Mouse (Mus musculus) heart, postnatal 10 days (tissue): ENCODE results near the gene Pbld2. TPM values are rescaled to one million over a fixed set of nuclear protein-coding genes. Genes with fewer than 3 reads are reported as not detected.
A peak's percentile ranks its signal among the peaks of the same experiment; 100 is the strongest.
"Not testable (repeated sequence)": the region's sequence is repeated elsewhere in the genome, so short reads cannot be mapped to it uniquely, and the experiment has no call there.

ENCODE experiments used
- DNase-seq, 2 experiments: peaks; one replicate each; pipeline ENCODE4 v3.0.0; 2021
- intact Hi-C: fragments of 180-260 bp; cut with DNase I; formaldehyde crosslinking; loops from one replicate; pipeline ENCODE4 v1.15.1; 2025
- total RNA-seq, 2 experiments: library from RNA; stranded (reverse); gene quantifications; 2 replicates each; pipeline ENCODE4 v1.2.3; 2021

Pbld2 gene
- total RNA-seq, 2 experiments from 2014 or later: 2.7 to 2.9 TPM

GRCm38 (mm10) chr10:63024580-63024910 lies 430 bp downstream of the Pbld2 start:
- intact Hi-C loops: loop anchor here (1.0 to 10.0 kb wide), 2 partner anchors 42 to 220 kb away; partner anchors contain the start of gene Herc4
- DNase-seq: peak; percentile 83 to 84

GRCm38 (mm10) chr10:63025016-63025415 lies 901 bp downstream of the Pbld2 start:
- intact Hi-C loops: loop anchor here (10.0 kb wide), 1 partner anchor 220 kb away; the partner anchor contains the start of gene Herc4
- DNase-seq: no peak

GRCm38 (mm10) chr10:63025491-63026011 lies 1.4 kb downstream of the Pbld2 start:
- DNase-seq: no peak
- intact Hi-C loops: loop anchor here (10.0 kb wide), 1 partner anchor 219 kb away; the partner anchor contains the start of gene Herc4

- intact Hi-C loops: loop anchor here (10.0 kb wide), 1 partner anchor 219 kb away; the partner anchor contains the start of gene Herc4
- DNase-seq: no peak
Measured at GRCm38 (mm10) chr10:63026156-63026794, 2.2 kb downstream of the Pbld2 start.

DNA sequence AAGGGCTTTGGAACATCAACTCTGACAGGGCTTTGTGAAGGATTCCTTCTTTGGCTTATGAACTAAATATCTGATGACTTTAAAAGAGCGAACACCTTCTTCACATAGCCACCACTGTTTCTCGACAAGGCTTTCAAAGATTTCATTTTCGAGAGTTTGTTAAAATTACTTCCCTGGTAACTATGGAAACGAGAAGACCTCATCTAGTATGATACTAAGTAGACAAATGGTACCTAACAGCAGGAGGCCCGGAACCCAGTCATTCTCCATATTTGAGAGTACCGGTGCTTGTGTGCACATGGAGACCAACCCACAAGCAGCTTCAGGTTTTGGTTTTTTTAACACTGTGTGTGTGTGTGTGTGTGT lies 2.7 kb downstream of the Pbld2 start:
- DNase-seq: no peak
- intact Hi-C loops: loop anchor here (10.0 kb wide), 1 partner anchor 218 kb away; the partner anchor contains the start of gene Herc4

- no peak for DNase-seq
- intact Hi-C loops: loop anchor here (10.0 kb wide), 1 partner anchor 217 kb away; the partner anchor contains the start of gene Herc4
Measured at GRCm38 (mm10) chr10:63027376-63028161, 3.5 kb downstream of the Pbld2 start.

- no peak for DNase-seq
- intact Hi-C loops: loop anchor here (10.0 kb wide), 1 partner anchor 216 kb away; the partner anchor contains the start of gene Herc4
Measured at GRCm38 (mm10) chr10:63028396-63028795, 4.3 kb downstream of the Pbld2 start.

GRCm38 (mm10) chr10:63032267-63032666 lies 8.2 kb downstream of the Pbld2 start:
- intact Hi-C loops: no loop called here
- no peak for DNase-seq

DNA sequence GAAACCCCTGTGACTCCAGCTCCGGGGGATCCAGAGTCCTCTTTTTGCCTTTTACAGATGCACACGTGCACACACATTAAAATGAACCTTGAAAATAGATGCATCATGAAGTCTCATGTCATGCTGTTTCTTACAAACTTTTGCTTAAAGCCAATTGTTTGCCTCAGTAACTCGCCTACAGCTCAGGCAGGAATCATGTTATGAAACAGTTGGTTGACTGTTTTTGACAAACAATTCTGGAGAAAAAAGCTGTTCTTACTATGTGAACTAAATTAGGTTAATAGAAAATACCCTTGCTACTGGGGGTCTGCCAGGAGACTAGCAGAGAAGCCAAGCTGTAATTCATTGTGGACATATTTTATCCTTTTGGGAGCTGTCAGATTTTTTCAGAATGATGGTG lies 8.8 kb downstream of the Pbld2 start:
- intact Hi-C loops: no loop called here
- DNase-seq: no peak

- intact Hi-C loops: no loop called here
- DNase-seq: no peak
Measured at GRCm38 (mm10) chr10:63038571-63039320, 14.6 kb downstream of the Pbld2 start.

- intact Hi-C loops: no loop called here
- DNase-seq: no peak
Measured at GRCm38 (mm10) chr10:63039867-63040628, 15.9 kb downstream of the Pbld2 start.

- intact Hi-C loops: loop anchor here (1.0 kb wide), 1 partner anchor 23 kb away; no protein-coding TSS in a partner anchor
- no peak for DNase-seq
Measured at GRCm38 (mm10) chr10:63043154-63043553, 19.0 kb downstream of the Pbld2 start.

DNA sequence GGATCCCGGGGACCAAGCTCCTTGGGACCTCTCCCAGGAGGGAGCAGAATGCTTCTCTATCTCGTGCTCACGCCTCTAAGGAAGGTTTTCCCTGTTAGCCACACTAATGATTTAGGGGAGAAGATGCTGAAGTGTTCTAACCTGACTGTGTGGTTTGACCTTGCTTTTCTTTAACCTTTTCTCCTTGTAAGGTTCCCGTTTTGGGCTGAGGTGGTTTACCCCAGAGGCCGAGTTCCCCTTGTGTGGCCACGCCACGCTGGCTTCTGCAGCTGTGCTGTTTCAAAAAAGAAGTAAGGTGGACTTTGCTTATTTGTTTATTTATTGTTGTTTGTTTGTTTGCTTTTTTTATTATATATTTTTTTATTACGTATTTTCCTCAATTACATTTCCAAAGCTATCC lies 23.6 kb downstream of the Pbld2 start:
- intact Hi-C loops: no loop called here
- DNase-seq: no peak

GRCm38 (mm10) chr10:63049106-63049505 lies 25.0 kb downstream of the Pbld2 start:
- DNase-seq: no peak
- intact Hi-C loops: no loop called here

GRCm38 (mm10) chr10:63051267-63051666 lies 27.2 kb downstream of the Pbld2 start:
- DNase-seq: no peak
- intact Hi-C loops: no loop called here

- no peak for DNase-seq
- intact Hi-C loops: no loop called here
Measured at GRCm38 (mm10) chr10:63052011-63052410, 27.9 kb downstream of the Pbld2 start.

DNA sequence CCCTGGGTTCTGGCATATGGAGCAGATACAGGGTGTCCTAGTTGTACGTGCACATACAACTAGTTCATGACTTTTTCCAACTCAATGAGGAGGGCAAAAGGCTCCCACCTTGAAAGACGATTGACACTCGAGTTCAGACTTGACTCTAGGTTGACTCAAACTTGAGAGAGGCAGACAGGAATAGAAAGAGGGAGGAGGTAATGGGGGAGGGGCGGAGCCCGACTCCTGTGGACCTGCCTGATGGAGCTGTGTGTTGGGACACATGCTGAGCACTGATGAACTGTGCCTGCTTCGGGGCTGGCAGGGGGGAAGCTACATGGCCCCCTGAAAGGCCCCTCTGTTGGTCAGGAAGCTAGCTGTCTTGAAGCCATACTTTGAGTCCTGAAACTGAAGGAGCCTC lies 28.9 kb downstream of the Pbld2 start:
- intact Hi-C loops: no loop called here
- DNase-seq: no peak

DNA sequence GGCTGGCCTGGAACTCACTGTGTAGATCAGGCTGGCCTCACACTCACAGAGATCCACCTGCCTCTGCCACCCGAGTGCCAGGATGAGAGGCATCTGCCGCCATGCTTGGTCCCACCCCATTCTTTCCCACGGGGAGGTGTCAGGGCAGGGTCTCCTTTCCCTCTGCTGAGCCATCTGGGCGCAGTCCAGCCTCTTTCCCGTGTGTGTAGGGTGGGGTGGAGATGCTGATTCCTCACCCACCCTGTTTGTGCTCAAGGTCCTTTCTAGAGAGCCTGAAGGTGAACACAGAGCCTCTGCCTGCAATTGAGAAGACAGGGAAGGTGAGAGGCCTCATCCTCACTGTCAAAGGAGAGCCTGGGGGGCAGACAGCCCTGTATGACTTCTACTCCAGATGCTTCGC lies 30.0 kb downstream of the Pbld2 start:
- intact Hi-C loops, DNase-seq: not testable (repeated sequence)

DNA sequence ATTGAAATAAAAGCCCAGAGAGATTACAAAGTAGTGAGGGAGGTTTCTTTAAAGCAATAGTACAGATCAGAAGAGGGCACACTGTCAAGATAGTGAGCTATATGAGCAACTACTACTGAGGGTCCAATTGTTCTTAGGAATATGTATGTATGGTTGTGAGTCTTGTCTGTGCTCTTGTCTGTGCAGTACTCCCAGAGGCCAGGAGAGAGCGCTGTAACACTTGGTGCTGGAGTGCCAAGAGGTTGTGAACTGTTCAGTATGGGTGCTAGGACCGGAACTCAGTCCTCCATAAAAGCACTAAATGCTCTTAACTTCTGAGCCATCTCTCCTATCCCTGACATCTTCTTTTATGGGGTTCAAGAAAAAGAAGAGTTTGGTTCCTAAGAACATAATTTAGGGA lies 30.5 kb downstream of the Pbld2 start:
- no peak for DNase-seq
- intact Hi-C loops: no loop called here
